Mouse (Mus musculus): ENCODE data around the gene Pmvk. TPM values are rescaled to one million over a fixed set of nuclear protein-coding genes. Genes with fewer than 3 reads are reported as not detected.

Gene Pmvk
- polyA plus RNA-seq, 1 experiment from 2014 or later: 67.6 TPM

DNA sequence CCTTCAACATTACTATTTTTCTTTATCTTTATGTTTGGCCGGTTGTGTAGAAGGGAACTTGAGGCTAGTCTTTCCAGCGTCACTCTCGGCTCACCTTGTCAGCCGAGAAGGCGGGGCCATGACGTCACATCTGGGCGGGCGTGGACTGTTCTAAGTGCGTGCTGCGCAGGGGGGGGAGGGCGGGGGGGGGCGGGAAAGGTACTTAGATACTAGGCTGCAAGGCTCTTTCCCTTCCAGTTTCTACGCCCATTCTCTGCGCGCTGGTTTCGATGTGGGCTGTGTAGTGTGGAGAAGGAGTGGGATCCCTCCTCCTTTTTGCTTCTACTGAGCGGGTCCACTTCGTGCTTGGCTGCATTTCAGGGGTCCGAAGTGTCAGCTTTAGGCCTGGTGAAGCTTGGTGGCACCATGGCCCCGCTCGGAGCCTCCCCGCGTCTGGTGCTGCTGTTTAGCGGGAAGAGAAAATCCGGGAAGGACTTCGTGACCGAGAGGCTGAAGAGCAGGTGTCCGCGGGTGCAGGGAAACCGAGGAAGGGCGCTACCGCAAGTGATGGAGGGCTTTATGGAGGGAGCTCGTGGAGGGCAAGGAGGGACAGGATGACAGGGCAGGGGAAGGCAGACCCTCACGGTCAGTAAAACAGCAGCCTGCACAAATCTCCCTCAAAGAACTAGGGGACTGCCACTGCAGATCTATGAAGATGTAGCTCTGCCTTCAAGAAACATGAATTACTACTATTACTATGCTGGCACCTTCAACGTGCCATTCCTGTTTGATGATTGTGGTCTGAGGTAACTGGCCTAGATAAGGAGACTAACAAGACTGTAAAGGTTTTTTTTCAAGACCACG lies 4.8 kb downstream of the Pmvk start:
- Histone ChIP-seq H3K4me3 (peak overlapping the region; percentile 70), H3K27ac (replicated peaks) (peak overlapping the region; percentile 94), H3K9me3 (no peaks in the 10 kb centered on the region), H3K36me3 (replicated peaks) (peaks cover 16% of the 10 kb centered on the region), H3K4me1 (peaks cover 32% of the 10 kb centered on the region), H3K27me3 (replicated peaks; ENCODE audit: low read depth, poor library complexity, severe bottlenecking) (no peaks in the 10 kb centered on the region)
- WGBS: 2% methylated on average over 36 of the region's 36 CpGs
- DNase-seq (ENCODE audit: low spot score): peak; percentile 92

- Histone ChIP-seq H3K9me3 (no peaks in the 10 kb centered on the region), H3K4me3 (no peak overlapping the region; the same call in 1 of the 2 replicates), H3K36me3 (replicated peaks) (peaks cover 40% of the 10 kb centered on the region), H3K27me3 (replicated peaks; ENCODE audit: low read depth, poor library complexity, severe bottlenecking) (no peaks in the 10 kb centered on the region), H3K4me1 (0 out of 2 replicates have a peak, but pooled peaks cover 3% of the 10 kb centered on the region), H3K27ac (replicated peaks) (no peak overlapping the region)
- DNase-seq (ENCODE audit: low spot score): no peak
- WGBS: 42% methylated on average over 4 of the region's 4 CpGs
Observed at GRCm38 (mm10) chr3:89468268-89468667, 13.9 kb downstream of the Pmvk start.

DNA sequence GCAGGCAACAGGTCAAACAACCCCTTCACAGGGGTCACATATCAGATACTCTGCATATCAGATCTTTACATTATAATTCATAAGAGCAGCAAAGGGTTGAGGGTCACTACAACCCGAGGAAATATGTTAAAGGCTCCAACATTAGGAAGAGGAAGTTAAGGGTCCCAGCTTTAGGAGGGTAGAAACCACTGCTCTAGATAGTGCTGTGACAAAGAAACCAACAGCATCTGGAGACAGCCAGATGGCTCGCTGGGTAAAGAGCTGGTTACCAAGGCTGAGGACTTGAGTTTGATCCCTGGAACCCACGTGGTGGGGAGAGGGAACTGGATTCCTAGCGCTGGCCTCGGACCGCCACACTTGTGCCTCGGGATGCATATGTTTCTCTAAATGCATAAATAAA lies 17.9 kb downstream of the Pmvk start:
- no peaks in the 10 kb centered on the region for H3K9me3 ChIP-seq
- no peaks in the 10 kb centered on the region for H3K27me3 ChIP-seq (replicated peaks; ENCODE audit: low read depth, poor library complexity, severe bottlenecking)
- peaks cover 28% of the 10 kb centered on the region for H3K36me3 ChIP-seq (replicated peaks)
- no peak overlapping the region for H3K27ac ChIP-seq (replicated peaks)
- no peak for DNase-seq (ENCODE audit: low spot score)
- 79% methylated on average over 7 of the region's 7 CpGs for WGBS
- H3K4me3 ChIP-seq: no peak overlapping the region
- H3K4me1 ChIP-seq: 0 out of 2 replicates have a peak, but pooled peaks cover 3% of the 10 kb centered on the region

- Histone ChIP-seq H3K9me3 (no peaks in the 10 kb centered on the region), H3K27ac (replicated peaks) (no peak overlapping the region), H3K36me3 (replicated peaks) (peaks cover 12% of the 10 kb centered on the region), H3K4me1 (no peaks in the 10 kb centered on the region), H3K27me3 (replicated peaks; ENCODE audit: low read depth, poor library complexity, severe bottlenecking) (no peaks in the 10 kb centered on the region), H3K4me3 (no peak overlapping the region)
- DNase-seq (ENCODE audit: low spot score): no peak
- 78% methylated on average over 6 of the region's 6 CpGs for WGBS
Observed at GRCm38 (mm10) chr3:89473838-89474237, 19.5 kb downstream of the Pmvk start.

GRCm38 (mm10) chr3:89479055-89479454 lies 24.7 kb downstream of the Pmvk start:
- no peak for DNase-seq (ENCODE audit: low spot score)
- Histone ChIP-seq H3K4me3 (no peak overlapping the region), H3K36me3 (replicated peaks) (no peaks in the 10 kb centered on the region), H3K27me3 (replicated peaks; ENCODE audit: low read depth, poor library complexity, severe bottlenecking) (no peaks in the 10 kb centered on the region), H3K9me3 (no peaks in the 10 kb centered on the region), H3K4me1 (no peaks in the 10 kb centered on the region), H3K27ac (replicated peaks) (no peak overlapping the region)
- WGBS: 82% methylated on average over 6 of the region's 6 CpGs

GRCm38 (mm10) chr3:89481488-89481887 lies 27.1 kb downstream of the Pmvk start:
- Histone ChIP-seq H3K4me1 (peaks cover 4% of the 10 kb centered on the region), H3K27ac (replicated peaks) (no peak overlapping the region), H3K36me3 (replicated peaks) (no peaks in the 10 kb centered on the region), H3K4me3 (no peak overlapping the region), H3K9me3 (no peaks in the 10 kb centered on the region), H3K27me3 (replicated peaks; ENCODE audit: low read depth, poor library complexity, severe bottlenecking) (peaks cover 8% of the 10 kb centered on the region; the same call in 1 of the 2 replicates)
- 40% methylated on average over 2 of the region's 2 CpGs for WGBS
- peak; percentile 29 for DNase-seq (ENCODE audit: low spot score)

- Histone ChIP-seq H3K4me3 (no peak overlapping the region), H3K27ac (replicated peaks) (no peak overlapping the region; the same call in 1 of the 2 replicates), H3K27me3 (replicated peaks; ENCODE audit: low read depth, poor library complexity, severe bottlenecking) (peaks cover 13% of the 10 kb centered on the region; the same call in 1 of the 2 replicates), H3K36me3 (replicated peaks) (no peaks in the 10 kb centered on the region), H3K9me3 (no peaks in the 10 kb centered on the region), H3K4me1 (peaks cover 4% of the 10 kb centered on the region)
- DNase-seq (ENCODE audit: low spot score): no peak
- 88% methylated on average over 5 of the region's 5 CpGs for WGBS
Observed at GRCm38 (mm10) chr3:89482249-89482648, 27.9 kb downstream of the Pmvk start.

DNA sequence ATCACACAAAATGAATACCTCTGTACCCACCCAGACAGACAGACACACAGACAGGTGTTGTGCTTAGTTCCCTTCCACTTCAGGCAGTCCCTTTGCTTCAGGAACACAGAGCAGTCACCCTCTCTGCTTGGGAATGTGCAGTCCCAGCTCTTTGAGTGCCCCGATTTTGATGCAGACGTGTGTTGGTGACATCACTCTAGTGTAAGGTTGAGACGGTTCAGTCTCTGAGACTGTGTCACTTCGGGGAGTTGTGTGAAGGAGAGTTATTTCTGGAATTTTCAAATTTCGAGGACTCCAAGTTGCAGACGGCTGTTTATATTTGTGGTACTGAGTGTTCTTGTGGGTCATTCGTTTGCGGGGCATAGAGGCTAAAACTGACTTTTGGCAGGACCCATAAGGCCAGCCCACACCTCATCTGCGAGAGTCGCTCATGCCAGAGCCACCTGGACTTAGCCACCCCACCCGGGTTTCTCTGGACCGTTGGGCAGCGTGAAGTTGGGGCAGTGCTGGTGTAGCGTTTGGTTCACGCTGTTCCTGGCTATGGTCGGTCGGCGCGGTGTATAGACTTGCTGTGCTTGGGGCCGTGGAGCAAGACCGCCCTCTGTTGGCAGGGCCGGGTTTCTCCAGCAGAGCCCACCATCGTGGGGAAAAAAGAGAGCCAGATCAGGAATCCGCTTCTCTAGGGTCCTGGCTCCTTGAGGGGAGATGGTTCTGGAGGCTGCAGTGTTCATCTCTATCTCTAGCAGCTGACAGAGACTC lies 30.6 kb downstream of the Pmvk start:
- Histone ChIP-seq H3K36me3 (replicated peaks) (no peaks in the 10 kb centered on the region), H3K27me3 (replicated peaks; ENCODE audit: low read depth, poor library complexity, severe bottlenecking) (peaks cover 16% of the 10 kb centered on the region; the same call in 1 of the 2 replicates), H3K4me1 (peaks cover 4% of the 10 kb centered on the region), H3K9me3 (no peaks in the 10 kb centered on the region), H3K27ac (replicated peaks) (no peak overlapping the region), H3K4me3 (peak overlapping the region; percentile 28; the same call in 1 of the 2 replicates)
- DNase-seq (ENCODE audit: low spot score): peak; percentile 87
- WGBS: 22% methylated on average over 24 of the region's 24 CpGs

DNA sequence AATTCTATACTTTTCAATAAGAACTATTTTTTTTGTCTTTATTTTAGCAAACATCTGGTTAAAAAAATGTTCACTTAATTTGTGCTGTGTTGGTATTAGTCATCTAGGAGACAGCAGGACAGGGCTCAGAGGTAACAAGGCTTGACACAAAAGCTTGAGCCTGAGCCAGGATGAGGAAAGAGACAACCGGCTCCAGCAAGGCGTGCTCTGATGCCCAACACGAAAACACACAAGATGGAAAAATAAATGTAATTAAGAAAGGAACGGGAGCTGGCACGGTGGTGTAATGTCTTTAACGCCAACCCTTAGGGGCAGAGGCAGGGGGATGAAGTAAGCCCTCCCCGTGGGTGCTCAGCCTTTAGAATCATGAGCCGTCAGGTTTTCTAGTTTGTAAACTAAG lies 31.8 kb downstream of the Pmvk start:
- WGBS: 87% methylated on average over 8 of the region's 8 CpGs
- H3K4me3 ChIP-seq: no peak overlapping the region
- no peak for DNase-seq (ENCODE audit: low spot score)
- H3K9me3 ChIP-seq: no peaks in the 10 kb centered on the region
- H3K4me1 ChIP-seq: peaks cover 4% of the 10 kb centered on the region
- peaks cover 16% of the 10 kb centered on the region; the same call in 1 of the 2 replicates for H3K27me3 ChIP-seq (replicated peaks; ENCODE audit: low read depth, poor library complexity, severe bottlenecking)
- H3K36me3 ChIP-seq (replicated peaks): no peaks in the 10 kb centered on the region
- no peak overlapping the region for H3K27ac ChIP-seq (replicated peaks)

DNA sequence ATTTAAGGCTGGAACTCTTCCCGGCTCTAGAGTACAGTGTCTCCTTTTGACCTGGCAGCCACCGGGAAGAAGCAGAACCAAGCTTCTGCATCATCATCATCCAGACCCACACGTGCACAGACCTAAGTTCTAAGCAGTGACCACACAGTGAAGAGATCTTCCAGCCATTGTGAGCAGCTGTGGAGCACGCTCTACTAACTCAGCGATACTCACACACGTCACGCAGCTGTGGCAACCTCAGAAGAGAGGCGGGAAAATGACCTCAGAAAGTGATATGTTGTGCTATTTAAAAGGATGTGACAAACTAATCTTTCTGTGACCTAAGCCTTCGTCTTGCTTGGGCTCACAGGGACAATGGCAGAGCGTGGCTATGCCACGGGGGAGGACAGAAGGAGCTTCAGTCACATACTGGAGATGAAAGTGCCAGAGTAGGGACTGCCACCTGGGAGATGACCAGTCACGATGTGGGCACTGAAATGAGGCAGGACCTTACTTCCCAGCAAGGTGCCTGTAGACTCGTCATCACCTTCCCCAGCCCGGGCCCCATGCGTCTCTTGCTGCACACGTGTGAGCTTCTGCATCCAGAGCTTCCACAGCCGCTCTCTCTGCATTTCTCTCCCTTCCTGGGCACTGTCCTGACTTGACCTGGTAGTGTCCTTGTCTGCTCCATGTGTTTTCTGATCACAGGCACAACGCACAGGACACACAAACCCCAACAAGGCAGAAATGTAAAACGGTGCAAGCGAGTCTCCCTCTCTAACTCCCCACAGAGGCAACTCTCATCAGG lies 32.8 kb downstream of the Pmvk start:
- H3K27me3 ChIP-seq (replicated peaks; ENCODE audit: low read depth, poor library complexity, severe bottlenecking): peaks cover 16% of the 10 kb centered on the region; the same call in 1 of the 2 replicates
- H3K4me3 ChIP-seq: no peak overlapping the region
- DNase-seq (ENCODE audit: low spot score): no peak
- H3K36me3 ChIP-seq (replicated peaks): no peaks in the 10 kb centered on the region
- no peak overlapping the region for H3K27ac ChIP-seq (replicated peaks)
- WGBS: 71% methylated on average over 20 of the region's 20 CpGs
- H3K4me1 ChIP-seq: peaks cover 6% of the 10 kb centered on the region
- H3K9me3 ChIP-seq: no peaks in the 10 kb centered on the region

DNA sequence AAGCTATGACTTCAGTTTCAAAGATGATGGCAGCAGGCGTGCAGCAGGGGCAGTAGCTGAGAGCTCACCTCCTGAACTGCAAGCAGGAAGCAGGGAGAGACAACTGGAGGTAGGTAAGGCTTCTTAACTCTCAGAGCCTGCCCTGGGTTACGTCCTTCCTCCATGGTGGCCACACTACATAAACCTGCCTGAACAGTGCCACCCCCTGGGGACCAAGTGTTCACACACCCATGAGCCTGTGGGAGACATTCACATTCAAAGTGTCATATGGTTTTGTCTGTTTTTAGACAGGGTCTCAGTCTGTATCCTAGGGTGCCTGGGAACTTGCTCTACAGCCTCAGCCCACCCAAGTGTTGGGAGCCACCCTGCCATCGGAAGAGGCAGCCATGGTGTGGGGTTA lies 36.4 kb downstream of the Pmvk start:
- 83% methylated on average over 3 of the region's 3 CpGs for WGBS
- Histone ChIP-seq H3K27ac (replicated peaks) (no peak overlapping the region), H3K36me3 (replicated peaks) (no peaks in the 10 kb centered on the region)

DNA sequence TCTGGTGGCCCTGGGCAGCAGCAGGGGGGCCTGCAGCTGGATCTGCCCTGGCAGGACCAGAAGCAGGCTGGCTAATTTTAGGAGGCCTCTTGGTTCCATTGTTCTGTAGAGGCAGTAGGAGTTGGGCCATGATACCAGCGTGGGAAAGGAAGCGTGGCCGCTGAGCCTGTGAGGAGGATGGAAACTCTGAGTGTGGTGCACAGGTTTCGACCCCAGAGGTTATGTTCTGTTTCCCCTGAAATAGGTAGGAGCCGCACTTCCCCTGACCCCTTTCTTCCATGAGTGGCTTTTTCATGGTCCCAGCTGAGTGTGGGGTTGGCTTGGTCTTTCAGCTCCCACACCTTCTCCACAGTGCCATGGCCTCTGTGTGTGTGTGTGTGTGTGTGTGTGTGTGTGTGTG lies 37.2 kb downstream of the Pmvk start:
- DNase-seq (ENCODE audit: low spot score): no peak

More for the DNA sequence above, 36.4 kb downstream of the Pmvk start:
- Histone ChIP-seq H3K4me1 (peaks cover 11% of the 10 kb centered on the region), H3K9me3 (no peaks in the 10 kb centered on the region), H3K4me3 (no peak overlapping the region), H3K27me3 (replicated peaks; ENCODE audit: low read depth, poor library complexity, severe bottlenecking) (peaks cover 12% of the 10 kb centered on the region; the same call in 1 of the 2 replicates)
- DNase-seq (ENCODE audit: low spot score): no peak

More for the DNA sequence above, 37.2 kb downstream of the Pmvk start:
- peaks cover 8% of the 10 kb centered on the region; the same call in 1 of the 2 replicates for H3K27me3 ChIP-seq (replicated peaks; ENCODE audit: low read depth, poor library complexity, severe bottlenecking)
- 83% methylated on average over 5 of the region's 5 CpGs for whole genome bisulfite sequencing
- H3K4me3 ChIP-seq: no peak overlapping the region
- H3K9me3 ChIP-seq: no peaks in the 10 kb centered on the region
- H3K27ac ChIP-seq (replicated peaks): no peak overlapping the region
- H3K36me3 ChIP-seq (replicated peaks): no peaks in the 10 kb centered on the region
- peaks cover 11% of the 10 kb centered on the region for H3K4me1 ChIP-seq
